Comparison of ENCODE assay signal across 8 mouse cellular contexts in the genomic region with DNA sequence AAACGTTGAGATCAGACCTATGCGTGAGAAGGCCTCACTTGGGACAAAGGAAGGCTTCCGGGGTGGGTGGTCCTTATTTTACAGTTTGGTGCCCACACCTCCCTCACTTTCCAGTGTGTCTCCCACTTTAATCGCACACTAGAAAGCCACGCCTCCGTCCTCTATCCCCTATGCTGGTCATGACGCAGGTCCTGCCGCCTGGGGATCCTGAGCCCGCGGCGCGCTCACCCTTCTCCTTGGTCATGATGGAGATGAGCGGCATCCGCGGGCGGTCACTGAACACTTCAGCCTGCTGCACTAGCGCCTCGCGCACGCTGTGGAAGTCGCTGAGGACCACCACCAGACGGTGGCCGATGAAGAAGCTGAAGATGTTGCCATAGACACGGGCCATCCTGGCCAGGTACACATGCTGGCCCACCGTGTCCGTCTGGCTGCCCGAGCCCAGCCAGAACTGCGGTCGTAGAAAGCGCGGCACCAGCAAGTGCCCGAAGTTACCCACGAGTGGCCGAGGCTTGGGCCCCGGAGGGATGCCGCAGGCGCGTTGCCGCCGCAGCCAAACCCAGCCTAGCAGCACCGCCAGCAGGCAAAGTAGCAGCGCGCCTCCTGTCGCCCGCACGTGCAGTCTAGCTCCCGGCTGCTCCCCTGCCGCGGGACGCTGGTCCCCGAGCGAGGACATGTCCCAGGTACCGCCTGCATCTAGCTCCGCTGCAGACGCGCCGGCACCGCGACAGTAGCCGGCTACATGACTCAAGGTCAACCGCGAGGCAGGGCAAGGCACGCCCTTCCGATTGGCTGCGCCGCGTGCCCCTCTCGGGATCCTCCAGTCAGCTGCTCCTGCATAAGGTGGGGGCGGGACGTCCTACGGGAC. TPM values are rescaled to one million over a fixed set of nuclear protein-coding genes. Genes with fewer than 3 reads are reported as not detected.
A peak's percentile ranks its signal among the peaks of the same experiment; 100 is the strongest.
DNase-seq lines count a peak whose midpoint lies in the region; ATAC-seq and TF ChIP-seq lines count a peak whose summit lies in the region.

A gene (minus strand): TSS at position 776 of the 868 bp plus-strand sequence.

- ATAC-seq in inflammation-experienced regulatory T-cells, adult 6 months: peak; percentile 96
- ATAC-seq in megakaryocyte progenitor cell, adult 5-6 weeks (replicated peaks; ENCODE audit: poor library complexity): peak; percentile 98

- peak; percentile 88 for TF ChIP-seq POLR2A in cortical plate, adult 2 months (IDR thresholded peaks at IDR 0.05; ENCODE audit: extremely low read depth, insufficient read depth, low read length)

- H3K4me3 ChIP-seq in cortical plate, adult 2 months (ENCODE audit: insufficient read depth, low read length): peak within 1 kb of the TSS; percentile 90

- peak; percentile 86 for DNase-seq in adipocyte (ENCODE audit: low spot score)
- peak; percentile 90 for DNase-seq in gastrocnemius, postnatal 14 days
- DNase-seq in left cerebral cortex, postnatal 10 days (ENCODE audit: extremely low spot score in 1 of 2, low spot score in 2 of 2): peak; percentile 84 to 93
- DNase-seq in right cerebral cortex, postnatal 10 days (ENCODE audit: low spot score in 2 of 2): peak; percentile 94 to 96
- peak; percentile 85 for DNase-seq in urinary bladder, postnatal 14 days (ENCODE audit: low spot score)

- H3K27ac ChIP-seq in cortical plate, adult 2 months (ENCODE audit: insufficient read depth, low read length): peak within 1 kb of the TSS; percentile 69

- no peak for TF ChIP-seq CTCF in cortical plate, adult 2 months (IDR thresholded peaks at IDR 0.05; ENCODE audit: extremely low read depth, insufficient read depth, low read length)

- intact Hi-C loops in gastrocnemius, postnatal 14 days (cut with DNase I; ENCODE audit: low total_unique reads): no loop called here
- intact Hi-C loops in left cerebral cortex, postnatal 10 days (cut with DNase I): no loop called here

- peaks cover 2% of the 10 kb centered on the region for H3K4me1 ChIP-seq in cortical plate, adult 2 months (ENCODE audit: control insufficient read depth, insufficient read depth, low read length)

RNA-seq across cellular contexts. Expression of the gene that starts here (rescaled TPM):
- 10.4 and 11.2 TPM in 2 replicates for polyA plus RNA-seq in cortical plate, adult 2 months (2012; rRNA removed)
- 1 to 10 TPM; 5.6 to 6.3 TPM for total RNA-seq in gastrocnemius, postnatal 14 days (2021)
- polyA plus RNA-seq in inflammation-experienced regulatory T-cells, adult 6 months (2017; shearing (Covaris generic)): 1 to 10 TPM in 2 of 3 experiments, under 1 TPM in 1; 0.68 to 2.3 (median 1.4) TPM
- total RNA-seq in left cerebral cortex, postnatal 10 days (2021): 10 to 100 TPM; 15.0 to 16.4 TPM
- 0.86 and 1.1 TPM in 2 replicates for total RNA-seq in megakaryocyte progenitor cell, adult 5-6 weeks (2015)
- total RNA-seq in megakaryocyte progenitor cell, adult 5-6 weeks (2017): 0.81 and 0.92 TPM in 2 replicates

Comparison
In these comparisons a context has a peak if more than half of its experiments do, and no peak if none do; other contexts are left out.
1. Peak in every context shown above with its lines: DNase-seq, ATAC-seq, H3K4me3 ChIP-seq and H3K27ac ChIP-seq.